Mouse (Mus musculus) adrenal gland, postnatal 14 days (tissue): ENCODE measurements around the gene Cdrt4. TPM values are rescaled to one million over a fixed set of nuclear protein-coding genes. Genes with fewer than 3 reads are reported as not detected.

Experiments
- total RNA-seq: library from RNA; stranded (reverse); gene quantifications from 2 replicates; pipeline ENCODE4 v1.2.3, GENCODE M21; 2021

Gene Cdrt4
- total RNA-seq, 1 experiment from 2014 or later: not detected

Other genes with a start within 250 kb of the Cdrt4 start
- 4.5 and 5.4 TPM in 2 replicates for gene Zfp287, start 219.3 kb upstream of the Cdrt4 start, total RNA-seq
- not detected in 2 replicates for gene Gm10428, start 198.1 kb upstream of the Cdrt4 start, total RNA-seq
- 3.1 and 3.4 TPM in 2 replicates for gene Zfp286, start 161.7 kb upstream of the Cdrt4 start, total RNA-seq
- gene Trim16, start 131.0 kb upstream of the Cdrt4 start, total RNA-seq: 12.0 and 13.8 TPM in 2 replicates
- gene Fbxw10, start 104.1 kb upstream of the Cdrt4 start, total RNA-seq: 0.70 and 1.2 TPM in 2 replicates
- gene Tvp23b, start 71.7 kb upstream of the Cdrt4 start, total RNA-seq: 33.6 and 34.4 TPM in 2 replicates
- not detected in 2 replicates for gene Tekt3, start 110.5 kb downstream of the Cdrt4 start, total RNA-seq
- 112 and 113 TPM in 2 replicates for gene Pmp22, start 177.8 kb downstream of the Cdrt4 start, total RNA-seq